Mouse (Mus musculus) heart, adult 8-10 months (tissue): ENCODE data around the gene Akap14. TPM values are rescaled to one million over a fixed set of nuclear protein-coding genes. Genes with fewer than 3 reads are reported as not detected.

Experiments used
- DNase-seq: peaks from one replicate; pipeline ENCODE4 v3.0.0; 2022; ENCODE audit warnings: low spot score
- total RNA-seq, 4 experiments: library from RNA; stranded (reverse); gene quantifications; 2 replicates each; pipeline ENCODE4 v1.2.4; 2022

Gene Akap14
- total RNA-seq, 4 experiments from 2014 or later = not detected

DNA sequence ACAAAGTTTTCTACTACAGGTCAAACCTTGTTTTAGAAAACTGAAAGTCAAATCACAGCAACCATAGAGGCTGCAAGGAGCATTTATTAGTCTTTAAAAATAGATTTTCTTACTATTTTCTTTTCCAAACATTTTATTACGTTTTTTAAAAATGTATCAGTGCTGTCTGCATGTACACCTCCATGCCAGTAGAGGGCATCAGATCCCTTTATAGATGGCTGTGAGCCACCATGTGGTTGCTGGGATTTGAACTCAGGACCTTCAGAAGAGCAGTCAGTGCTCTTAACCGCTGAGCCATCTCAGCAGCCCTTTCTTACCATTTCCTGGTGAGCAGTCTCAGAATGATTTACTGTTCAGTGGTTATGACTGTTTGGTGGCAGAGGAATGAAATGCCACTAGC, 64.8 kb downstream of the Akap14 start:
- no peak for DNase-seq

Other genes starting within 250 kb of the Akap14 start
- 1 to 10 TPM; 2.4 to 6.1 (median 3.7) TPM for gene Sept6, start 177.0 kb downstream of the Akap14 start, total RNA-seq
- not detected for gene Sowahd, start 120.0 kb downstream of the Akap14 start, total RNA-seq
- 100 to 1,000 TPM; 254 to 346 (median 312) TPM for gene Rpl39, start 83.4 kb downstream of the Akap14 start, total RNA-seq
- 10 to 100 TPM in 1 of 4 experiments, 1 to 10 TPM in 3; 6.6 to 10.5 (median 7.5) TPM for gene Upf3b, start 58.5 kb downstream of the Akap14 start, total RNA-seq
- gene Nkap, start 42.0 kb downstream of the Akap14 start, total RNA-seq = 10 to 100 TPM; 10.2 to 11.2 (median 10.6) TPM
- gene Ndufa1, start 22.3 kb upstream of the Akap14 start, total RNA-seq = 1,000 to 10,000 TPM in 1 of 4 experiments, 100 to 1,000 TPM in 3; 768 to 1,020 (median 863) TPM
- 1 to 10 TPM; 1.4 to 2.1 (median 1.8) TPM for gene Rnf113a1, start 22.4 kb upstream of the Akap14 start, total RNA-seq
- gene Gm9, start 42.2 kb upstream of the Akap14 start, total RNA-seq = not detected
- not detected for gene Rhox1, start 53.4 kb upstream of the Akap14 start, total RNA-seq
- gene Rhox2a, start 76.1 kb upstream of the Akap14 start, total RNA-seq = not detected
- not detected for gene Rhox3a, start 81.1 kb upstream of the Akap14 start, total RNA-seq
- not detected for gene Rhox4a, start 96.5 kb upstream of the Akap14 start, total RNA-seq
- gene Rhox3a2, start 211.2 kb upstream of the Akap14 start, total RNA-seq = not detected
- gene Rhox4a2, start 222.0 kb upstream of the Akap14 start, total RNA-seq = not detected
- not detected for gene Rhox2b, start 243.2 kb upstream of the Akap14 start, total RNA-seq